ENCODE assay signal across 16 mouse cellular contexts in the genomic region with DNA sequence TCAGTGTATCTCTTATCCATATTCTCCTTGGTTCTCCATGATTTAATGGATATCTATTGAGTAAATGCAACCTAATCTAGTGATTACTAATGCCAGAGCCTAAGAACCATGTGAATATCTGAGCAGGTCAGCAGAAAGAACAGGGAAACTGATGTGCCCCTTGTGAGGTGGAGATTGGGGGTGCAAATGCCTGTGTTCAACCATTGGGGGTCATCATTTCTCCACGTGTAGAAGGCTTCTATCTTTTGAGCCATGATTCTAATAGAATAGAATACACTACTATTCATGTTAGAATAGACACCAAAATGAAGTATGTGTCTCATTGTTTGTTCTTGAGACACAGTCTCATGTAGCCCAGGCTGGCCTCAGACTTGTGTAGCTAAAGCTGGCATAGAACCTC.
"Had no signal": no experiment of that assay in that cellular context is flagged by ENCODE, and none has a peak within 500 bp of the region (broad histone marks: within the 10 kb centered on the region; RNA-seq: fewer than 3 reads in every experiment).

No protein-coding gene starts in this region.

- H3K27ac ChIP-seq: limb, embryonic 12.5 days; liver, embryonic 13.5 days; lung, embryonic 15.5 days; macrophage; midbrain, embryonic 12.5 days; neural tube, embryonic 12.5 days had no signal

- H3K27me3 ChIP-seq: limb, embryonic 12.5 days; liver, embryonic 13.5 days; lung, embryonic 15.5 days; megakaryocyte, embryonic 14.5 days; midbrain, embryonic 12.5 days; neural tube, embryonic 12.5 days had no signal

- H3K4me2 ChIP-seq: limb, embryonic 12.5 days; liver, embryonic 13.5 days; lung, embryonic 15.5 days; midbrain, embryonic 12.5 days; neural tube, embryonic 12.5 days had no signal

- H3K4me1 ChIP-seq: limb, embryonic 12.5 days; lung, embryonic 15.5 days; megakaryocyte, embryonic 14.5 days; midbrain, embryonic 12.5 days; neural tube, embryonic 12.5 days had no signal

- H3K9ac ChIP-seq: limb, embryonic 12.5 days; liver, embryonic 13.5 days; liver, postnatal 0 days; lung, embryonic 15.5 days; midbrain, embryonic 12.5 days; neural tube, embryonic 12.5 days had no signal

- H3K9me3 ChIP-seq: limb, embryonic 12.5 days; liver, embryonic 13.5 days; lung, embryonic 15.5 days; megakaryocyte, embryonic 14.5 days; midbrain, embryonic 12.5 days; neural tube, embryonic 12.5 days had no signal

- DNase-seq: kidney, adult 8-10 months; kidney, postnatal 4 days; liver; liver, embryonic 13.5 days; liver, postnatal 0 days; lung, postnatal 14 days; right cerebral cortex, adult 18-20 months; right cerebral cortex, postnatal 25 days; thymus, postnatal 36 days had no signal

- ATAC-seq: intestine, postnatal 0 days; liver, postnatal 0 days had no signal

- H3K4me3 ChIP-seq: limb, embryonic 12.5 days; liver, embryonic 13.5 days; lung, embryonic 15.5 days; megakaryocyte, embryonic 14.5 days; midbrain, embryonic 12.5 days; neural tube, embryonic 12.5 days had no signal
